Mouse (Mus musculus) liver, embryonic 11.5 days (tissue): Measurements from ENCODE around the gene Aco2. TPM values are rescaled to one million over a fixed set of nuclear protein-coding genes. Genes with fewer than 3 reads are reported as not detected.

Experiments
- ATAC-seq: fragments of 200-750 bp; cut with Nextera tagmentation; replicated peaks from 2 replicates; pipeline ENCODE4 v1.8.0; 2017; ENCODE audit warnings: moderate number of reproducible peaks, mild to moderate bottlenecking, moderate TSS enrichment, moderate library complexity; ENCODE audit not compliant: low FRiP score
- DNase-seq: peaks from one replicate; pipeline ENCODE4 v3.0.0-alpha.2; 2017; ENCODE audit warnings: low spot score
- H3K27ac ChIP-seq: fragments of 300-500 bp; sonication (generic); 2 replicates; pipeline ENCODE4 v1.5.1; 2014; ENCODE audit warnings: mild to moderate bottlenecking, low read depth, low read length, control low read depth
- H3K27me3 ChIP-seq: fragments of 300-500 bp; sonication (generic); replicated peaks from 2 replicates; pipeline ENCODE4 v1.6.1; 2014; ENCODE audit warnings: low read length, mixed read lengths; ENCODE audit not compliant: control insufficient read depth, insufficient read depth
- H3K36me3 ChIP-seq: fragments of 300-500 bp; sonication (generic); 2 replicates; pipeline ENCODE4 v1.6.1; 2014; ENCODE audit warnings: mild to moderate bottlenecking, low read length, moderate library complexity, mixed read lengths; ENCODE audit not compliant: control insufficient read depth, insufficient read depth
- H3K4me1 ChIP-seq: fragments of 300-500 bp; sonication (generic); replicated peaks from 2 replicates; pipeline ENCODE4 v1.6.1; 2014; ENCODE audit warnings: low read length, mixed read lengths; ENCODE audit not compliant: control insufficient read depth, insufficient read depth
- H3K4me2 ChIP-seq: fragments of 300-500 bp; sonication (generic); 2 replicates; pipeline ENCODE4 v1.6.1; 2014; ENCODE audit warnings: mild to moderate bottlenecking, control low read depth, moderate library complexity
- H3K4me3 ChIP-seq: fragments of 300-500 bp; sonication (generic); 2 replicates; pipeline ENCODE4 v1.5.1; 2014; ENCODE audit warnings: low read depth, low read length, control low read depth
- H3K9ac ChIP-seq: fragments of 300-500 bp; sonication (generic); 2 replicates; pipeline ENCODE4 v1.6.1; 2014; ENCODE audit warnings: low read depth, low read length, control low read depth
- H3K9me3 ChIP-seq: fragments of 300-500 bp; sonication (generic); 2 replicates; pipeline ENCODE4 v1.6.1; 2016; ENCODE audit warnings: low read length, inconsistent platforms, mixed read lengths; ENCODE audit not compliant: control insufficient read depth
- WGBS: fragments of 180-500 bp; shearing (Covaris S2); extraction: QIAGEN DNeasy Blood & Tissue Kit; methylation state at CpG from one replicate; pipeline ENCODE4 v1.1.7; 2014; 5-methylcytosine and 5-hydroxymethylcytosine counted together
- polyA plus RNA-seq: library from polyadenylated mRNA; unstranded; fragments of >200 nt; fragmentation: Nextera tagmentation; extraction: Ambion mirVana; gene quantifications from 2 replicates; pipeline ENCODE4 v1.2.1, GENCODE M21; 2014

Aco2 gene
- polyA plus RNA-seq, 1 experiment from 2014 or later, result 177 TPM

DNA sequence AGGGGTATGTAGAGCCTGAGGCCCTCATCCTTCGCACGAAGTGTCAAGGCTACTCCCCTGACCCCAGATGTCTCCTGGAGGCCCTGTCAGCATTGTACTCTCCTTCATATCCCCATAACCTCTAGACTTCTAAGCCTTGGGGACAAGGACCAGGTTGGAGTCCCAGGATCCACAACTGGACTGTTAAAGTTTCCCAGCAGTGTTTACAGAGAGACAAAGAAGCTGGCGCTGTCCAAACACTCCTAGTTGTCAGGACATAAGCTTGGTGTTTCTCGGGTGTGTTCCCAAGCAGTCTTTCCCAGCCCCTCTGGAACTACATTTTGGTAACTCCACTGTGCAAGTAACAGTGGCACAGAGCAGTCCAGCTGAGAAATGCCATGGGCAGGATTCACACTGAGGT, 38.6 kb upstream of the Aco2 start:
- ATAC-seq, result no peak
- Histone ChIP-seq H3K4me1 (peaks cover 15% of the 10 kb centered on the region), H3K9me3 (no peaks in the 10 kb centered on the region), H3K36me3 (no peaks in the 10 kb centered on the region), H3K27ac (no peak overlapping the region), H3K4me3 (no peak overlapping the region), H3K4me2 (no peak overlapping the region), H3K27me3 (no peaks in the 10 kb centered on the region; the same call in 1 of the 2 replicates), H3K9ac (no peak overlapping the region)
- 71% methylated on average over 4 of the region's 4 CpGs for WGBS
- DNase-seq, result no peak

DNA sequence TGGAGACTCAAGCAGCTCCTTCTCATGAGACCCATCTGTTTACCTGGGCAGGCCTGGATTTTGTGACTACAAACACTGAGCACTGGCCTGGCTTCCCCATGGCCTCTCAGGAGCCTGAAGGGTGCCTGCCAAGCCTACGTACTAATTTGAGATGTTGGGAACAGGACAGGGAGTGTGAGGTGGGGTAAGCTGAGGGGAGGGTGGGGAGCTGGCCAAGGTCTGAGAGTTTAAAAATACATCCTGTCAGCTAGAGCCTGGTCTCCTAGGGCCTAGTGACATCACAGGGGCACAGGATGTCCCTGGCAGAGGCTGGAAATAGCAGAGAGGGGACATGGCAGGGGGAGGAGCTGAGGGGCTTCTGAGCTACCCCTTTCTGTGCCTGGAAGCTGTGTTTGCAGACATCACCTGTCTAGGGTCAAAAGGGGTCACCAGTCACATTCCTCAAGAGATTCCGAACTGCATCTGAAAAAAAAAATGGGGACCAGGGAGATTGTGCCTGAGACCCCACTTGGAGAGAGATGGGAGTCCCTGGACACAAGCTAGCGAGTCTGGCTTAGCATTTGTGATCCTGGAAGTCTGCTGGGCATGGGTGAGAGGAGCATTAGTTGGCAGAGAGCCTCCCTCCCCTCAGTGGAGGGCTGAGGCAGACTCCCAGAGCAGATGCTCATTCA, 37.8 kb upstream of the Aco2 start:
- 68% methylated on average over 3 of the region's 3 CpGs for WGBS
- Histone ChIP-seq H3K4me2 (no peak overlapping the region), H3K9me3 (no peaks in the 10 kb centered on the region), H3K36me3 (no peaks in the 10 kb centered on the region), H3K27me3 (no peaks in the 10 kb centered on the region; the same call in 1 of the 2 replicates), H3K27ac (no peak overlapping the region), H3K4me3 (no peak overlapping the region), H3K9ac (no peak overlapping the region), H3K4me1 (peaks cover 15% of the 10 kb centered on the region)
- ATAC-seq (no peak), DNase-seq (no peak)

- H3K9me3 ChIP-seq, result no peaks in the 10 kb centered on the region
- H3K4me1 ChIP-seq, result peaks cover 15% of the 10 kb centered on the region
- no peak overlapping the region for H3K27ac ChIP-seq
- DNase-seq, result no peak
- H3K9ac ChIP-seq, result no peak overlapping the region; the same call in 1 of the 2 replicates
- no peak for ATAC-seq
- WGBS, result 54% methylated on average over 10 of the region's 10 CpGs
- H3K4me3 ChIP-seq, result no peak overlapping the region
- peak overlapping the region; percentile 67 for H3K4me2 ChIP-seq
- H3K36me3 ChIP-seq, result no peaks in the 10 kb centered on the region
- no peaks in the 10 kb centered on the region; the same call in 1 of the 2 replicates for H3K27me3 ChIP-seq
These were observed 36.9 kb upstream of the Aco2 start for GRCm38 (mm10) chr15:81835007-81835880.

DNA sequence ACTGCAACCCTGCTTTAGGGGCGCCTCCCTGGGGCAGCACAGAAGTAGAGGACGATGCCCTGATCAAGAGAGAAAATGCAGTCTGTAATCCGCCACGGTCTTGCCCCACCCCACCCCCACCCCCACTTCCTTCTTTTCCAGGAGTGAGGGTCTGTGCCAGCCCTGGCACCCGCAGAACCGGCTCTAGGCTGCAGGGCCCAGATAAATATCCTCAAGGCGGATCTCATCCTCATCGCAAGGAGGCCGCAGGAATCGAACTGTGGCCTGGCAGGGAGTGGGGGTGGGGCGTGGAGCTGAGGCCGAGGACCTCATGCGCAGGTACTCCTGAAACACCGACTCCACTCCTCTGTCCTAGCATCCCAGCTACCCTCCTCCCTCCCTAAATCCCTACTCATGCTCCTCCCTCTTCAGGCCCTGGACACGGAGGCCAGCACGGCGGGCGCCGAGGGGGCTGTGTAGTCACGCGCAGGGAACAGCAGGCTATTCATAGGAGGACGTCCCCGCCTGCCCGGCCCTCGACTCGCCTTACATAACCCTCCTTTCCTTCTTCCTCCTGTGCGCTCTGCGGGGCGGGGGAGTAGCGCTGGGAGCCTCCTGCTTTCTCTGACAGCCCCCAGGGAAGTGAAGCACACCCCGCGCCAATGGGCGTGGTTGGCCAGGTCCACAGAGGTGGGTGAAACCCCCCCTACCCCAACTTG, 35.8 kb upstream of the Aco2 start:
- no peak overlapping the region; the same call in 1 of the 2 replicates for H3K27ac ChIP-seq
- peak; percentile 60 for DNase-seq

DNA sequence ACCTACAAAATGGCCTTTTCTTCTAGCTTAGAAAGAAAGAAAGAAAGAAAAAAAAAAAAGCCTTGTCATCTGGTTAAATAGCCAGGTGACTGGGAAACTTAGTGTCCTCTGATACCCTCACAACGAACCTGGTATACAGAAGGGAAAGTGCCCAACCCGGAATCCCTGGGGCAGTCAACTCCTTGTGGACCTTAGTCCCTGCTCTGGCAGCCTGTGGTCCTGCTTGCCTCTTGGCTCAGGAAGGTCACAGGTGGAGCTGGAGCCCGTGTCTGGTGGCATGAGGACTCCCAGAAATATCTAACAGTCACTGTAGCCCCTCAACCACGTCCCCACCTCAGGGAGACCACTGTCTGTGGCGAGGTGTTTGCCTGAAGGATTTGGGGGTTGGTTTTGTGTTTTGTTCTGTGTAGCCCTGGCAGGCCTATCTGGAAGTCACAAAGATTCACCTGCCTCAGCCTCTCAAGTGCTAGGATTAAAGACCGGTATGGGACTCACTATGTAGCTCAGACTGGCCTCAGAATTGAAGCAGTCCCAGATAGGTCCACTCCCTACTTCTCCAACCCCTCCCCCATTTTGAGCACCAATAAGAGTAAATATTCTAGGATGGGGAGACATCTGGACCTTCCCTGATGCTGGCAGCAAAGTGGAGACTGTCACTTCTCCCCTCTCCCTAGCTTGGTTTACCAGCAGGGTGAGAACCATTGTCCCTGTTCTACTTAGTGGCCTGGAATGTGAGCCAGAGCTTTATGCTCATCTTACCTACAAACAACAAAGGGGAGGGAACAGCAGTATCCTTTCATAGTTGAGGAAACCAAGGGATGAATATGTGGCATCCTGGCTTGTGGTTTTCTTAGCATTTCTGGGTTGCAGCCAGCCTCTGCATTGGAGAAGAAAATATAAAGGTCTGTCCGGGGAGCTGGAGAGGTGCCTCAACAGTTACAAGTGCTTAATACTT, 34.9 kb upstream of the Aco2 start:
- H3K4me1 ChIP-seq, result peaks cover 15% of the 10 kb centered on the region
- peak overlapping the region; percentile 67 for H3K4me2 ChIP-seq
- DNase-seq (no peak), ATAC-seq (no peak)
- H3K36me3 ChIP-seq, result no peaks in the 10 kb centered on the region
- no peak overlapping the region for H3K9ac ChIP-seq
- no peak overlapping the region; the same call in 1 of the 2 replicates for H3K4me3 ChIP-seq
- H3K9me3 ChIP-seq, result no peaks in the 10 kb centered on the region
- WGBS, result 59% methylated on average over 7 of the region's 7 CpGs
- no peaks in the 10 kb centered on the region; the same call in 1 of the 2 replicates for H3K27me3 ChIP-seq
- H3K27ac ChIP-seq, result no peak overlapping the region

More for the DNA sequence above, 35.8 kb upstream of the Aco2 start:
- Histone ChIP-seq H3K4me1 (peaks cover 15% of the 10 kb centered on the region), H3K4me2 (peak overlapping the region; percentile 67), H3K9me3 (no peaks in the 10 kb centered on the region), H3K4me3 (peak overlapping the region; percentile 37), H3K9ac (peak overlapping the region; percentile 48), H3K36me3 (no peaks in the 10 kb centered on the region), H3K27me3 (no peaks in the 10 kb centered on the region; the same call in 1 of the 2 replicates)
- 3% methylated on average over 33 of the region's 33 CpGs for WGBS
- peak; percentile 46 for ATAC-seq

DNA sequence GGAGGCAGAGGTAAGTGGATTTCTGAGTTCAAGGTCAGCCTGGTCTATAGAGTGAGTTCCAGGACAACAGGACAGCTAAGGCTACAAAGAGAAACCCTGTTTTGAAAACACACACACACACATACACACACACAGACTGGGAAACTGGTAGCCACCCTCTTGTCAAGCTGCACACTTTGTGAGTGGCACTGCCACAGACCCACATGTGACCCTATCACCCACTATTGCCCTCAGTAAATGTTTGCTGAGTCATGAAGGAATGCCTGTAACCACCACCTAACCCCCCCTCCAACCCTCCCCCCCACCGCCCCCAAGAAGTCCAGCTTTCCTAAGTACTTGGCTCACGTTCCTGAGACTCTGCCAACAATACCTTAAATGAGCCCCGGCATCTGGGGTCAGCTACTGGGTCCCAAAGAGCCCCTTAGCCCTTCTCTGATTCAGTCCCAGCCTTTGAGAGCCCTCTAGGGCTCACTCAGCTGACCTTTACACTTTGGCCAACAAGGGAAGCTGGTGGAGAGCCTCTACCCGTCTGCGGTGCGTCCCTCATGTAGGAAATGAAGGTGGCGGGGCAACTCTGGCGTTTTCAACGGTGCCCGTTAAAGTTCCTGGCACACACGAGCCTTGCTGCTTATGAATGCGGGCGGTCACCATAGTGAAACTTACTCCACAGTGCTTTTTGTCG, 33.4 kb upstream of the Aco2 start:
- Histone ChIP-seq H3K27me3 (no peaks in the 10 kb centered on the region; the same call in 1 of the 2 replicates), H3K9ac (no peak overlapping the region), H3K4me2 (no peak overlapping the region), H3K27ac (no peak overlapping the region), H3K4me1 (peaks cover 14% of the 10 kb centered on the region), H3K4me3 (no peak overlapping the region), H3K36me3 (no peaks in the 10 kb centered on the region), H3K9me3 (no peaks in the 10 kb centered on the region)
- WGBS, result 70% methylated on average over 14 of the region's 14 CpGs
- ATAC-seq (no peak), DNase-seq (no peak)

DNA sequence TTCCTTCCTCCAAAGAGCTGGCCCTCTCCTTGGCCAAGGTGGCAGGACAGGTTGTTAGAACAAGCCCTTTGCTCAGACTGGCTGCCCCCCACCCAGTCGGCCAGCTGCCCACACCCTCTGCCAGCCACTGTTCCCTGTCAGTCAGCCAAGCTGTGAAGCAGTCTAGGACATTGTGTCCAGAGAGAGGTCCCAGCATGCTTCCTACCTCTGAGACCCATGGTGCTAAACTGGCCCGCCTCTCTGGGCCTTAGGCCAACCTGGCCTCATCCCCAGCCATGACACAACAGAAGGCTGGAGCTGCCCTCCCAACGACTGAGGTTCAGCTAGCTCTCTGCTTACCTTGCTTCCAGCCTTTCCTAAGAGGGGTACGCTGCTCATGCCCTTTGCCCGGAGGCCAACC, 32.5 kb upstream of the Aco2 start:
- H3K36me3 ChIP-seq, result no peaks in the 10 kb centered on the region
- no peak for ATAC-seq

More for the DNA sequence above, 32.5 kb upstream of the Aco2 start:
- Histone ChIP-seq H3K27me3 (no peaks in the 10 kb centered on the region; the same call in 1 of the 2 replicates), H3K9ac (no peak overlapping the region), H3K4me2 (no peak overlapping the region), H3K4me1 (peaks cover 12% of the 10 kb centered on the region), H3K9me3 (no peaks in the 10 kb centered on the region), H3K27ac (no peak overlapping the region), H3K4me3 (no peak overlapping the region)
- 76% methylated on average over 5 of the region's 5 CpGs for WGBS
- DNase-seq, result no peak
